Mouse (Mus musculus) small intestine, adult 2 months (tissue): ENCODE data around the gene Ogfod1.

ENCODE experiments used
- CTCF ChIP-seq: fragments of 200-500 bp; IDR thresholded peaks from 2 replicates; pipeline ENCODE4 v1.5.1; 2012; ENCODE audit warnings: low read depth, mild to moderate bottlenecking, control low read depth, inconsistent platforms, low read length, moderate library complexity, mixed read lengths; ENCODE audit not compliant: insufficient replicate concordance, insufficient read length; ENCODE audit errors: extremely low read depth
- POLR2A ChIP-seq: fragments of 200-500 bp; IDR thresholded peaks from 2 replicates; pipeline ENCODE4 v1.6.1; 2012; ENCODE audit warnings: low read depth, mild to moderate bottlenecking, control low read depth, inconsistent platforms, low read length, moderate library complexity

- TF ChIP-seq CTCF (no peak), POLR2A (no peak)
These were observed 67.1 kb downstream of the Ogfod1 start for GRCm38 (mm10) chr8:94104146-94104545.
